Mouse (Mus musculus): Measurements from ENCODE around the gene Tgfbi.

GRCm38 (mm10) chr13:56591191-56591590 lies 18.1 kb upstream of the Tgfbi start:
- TF ChIP-seq POLR2A (IDR thresholded peaks at IDR 0.05; ENCODE audit: low read depth, low read length) (no peak), CTCF (IDR thresholded peaks at IDR 0.05; ENCODE audit: borderline replicate concordance, insufficient read depth, low read length) (no peak)
